Mouse (Mus musculus): ENCODE measurements at regions not wholly inside any gene's neighbourhood (a gene's known extent, or its start where the extent isn't known, plus 50 kb on each side); places are given as distances from the start of the nearest gene placed in this dataset.

GRCm38 (mm10) chr13:57232906-57233305 is 337.1 kb upstream of the Trpc7 start:
- no peak for TF ChIP-seq POLR2A (IDR thresholded peaks at IDR 0.05; ENCODE audit: extremely low read depth, insufficient read depth, low read length)
- TF ChIP-seq CTCF (IDR thresholded peaks at IDR 0.05; ENCODE audit: low read depth, low read length): no peak

All from liver, adult 2 months (tissue).